Mouse (Mus musculus) lung, postnatal 0 days (tissue): ENCODE measurements around the gene Olfr488. TPM values are rescaled to one million over a fixed set of nuclear protein-coding genes. Genes with fewer than 3 reads are reported as not detected.
"Not testable (repeated sequence)": the region's sequence is repeated elsewhere in the genome, so short reads cannot be mapped to it uniquely, and the experiment has no call there.

Experiments
- ATAC-seq: fragments of 200-750 bp; cut with Nextera tagmentation; 2 replicates; pipeline ENCODE4 v1.8.0; 2017; ENCODE audit warnings: moderate library complexity
- DNase-seq: peaks from one replicate; pipeline ENCODE4 v3.0.0-alpha.2; 2016; ENCODE audit warnings: low spot score
- H3K27ac ChIP-seq: fragments of 300-500 bp; sonication (generic); 2 replicates; pipeline ENCODE4 v1.5.1; 2014; ENCODE audit warnings: antibody characterized with exemption, mild to moderate bottlenecking, low read length, mixed read lengths
- H3K27me3 ChIP-seq: fragments of 300-500 bp; sonication (generic); replicated peaks from 2 replicates; pipeline ENCODE4 v1.6.1; 2014; ENCODE audit warnings: low read length, mixed read lengths; ENCODE audit not compliant: insufficient read depth
- H3K36me3 ChIP-seq: fragments of 300-500 bp; sonication (generic); 2 replicates; pipeline ENCODE4 v1.6.1; 2014; ENCODE audit warnings: low read length, mixed read lengths; ENCODE audit not compliant: insufficient read depth
- H3K4me1 ChIP-seq: fragments of 300-500 bp; sonication (generic); 2 replicates; pipeline ENCODE4 v1.6.1; 2014; ENCODE audit warnings: antibody characterized with exemption, low read depth, low read length, mixed read lengths; ENCODE audit not compliant: insufficient read depth
- H3K4me2 ChIP-seq: fragments of 300-500 bp; sonication (generic); replicated peaks from 2 replicates; pipeline ENCODE4 v1.6.1; 2014; ENCODE audit warnings: low read depth, mild to moderate bottlenecking, low read length, moderate library complexity, mixed read lengths
- H3K4me3 ChIP-seq: fragments of 300-500 bp; sonication (generic); 2 replicates; pipeline ENCODE4 v1.5.1; 2014; ENCODE audit warnings: low read depth, low read length
- H3K9ac ChIP-seq: fragments of 300-500 bp; sonication (generic); replicated peaks from 2 replicates; pipeline ENCODE4 v1.6.1; 2014; ENCODE audit warnings: low read depth, mild to moderate bottlenecking
- H3K9me3 ChIP-seq: fragments of 300-500 bp; sonication (generic); 2 replicates; pipeline ENCODE4 v1.6.1; 2016; ENCODE audit warnings: low read length, mixed read lengths
- CTCF ChIP-seq: IDR thresholded peaks from 2 replicates; pipeline ENCODE4 v1.5.1; 2016; ENCODE audit warnings: antibody characterized with exemption, mild to moderate bottlenecking
- EP300 ChIP-seq: IDR thresholded peaks from 2 replicates; pipeline ENCODE4 v1.6.1; 2016; ENCODE audit warnings: antibody characterized with exemption, mild to moderate bottlenecking, control low read depth
- WGBS: fragments of 180-500 bp; shearing (Covaris S2); extraction: QIAGEN DNeasy Blood & Tissue Kit; methylation state at CpG from one replicate; pipeline ENCODE4 v1.1.7; 2014; 5-methylcytosine and 5-hydroxymethylcytosine counted together
- polyA plus RNA-seq: library from polyadenylated mRNA; unstranded; fragments of >200 nt; fragmentation: Nextera tagmentation; extraction: Ambion mirVana; gene quantifications from 2 replicates; pipeline ENCODE4 v1.2.1, GENCODE M21; 2015

Gene Olfr488
- not detected in 2 replicates for polyA plus RNA-seq

DNA sequence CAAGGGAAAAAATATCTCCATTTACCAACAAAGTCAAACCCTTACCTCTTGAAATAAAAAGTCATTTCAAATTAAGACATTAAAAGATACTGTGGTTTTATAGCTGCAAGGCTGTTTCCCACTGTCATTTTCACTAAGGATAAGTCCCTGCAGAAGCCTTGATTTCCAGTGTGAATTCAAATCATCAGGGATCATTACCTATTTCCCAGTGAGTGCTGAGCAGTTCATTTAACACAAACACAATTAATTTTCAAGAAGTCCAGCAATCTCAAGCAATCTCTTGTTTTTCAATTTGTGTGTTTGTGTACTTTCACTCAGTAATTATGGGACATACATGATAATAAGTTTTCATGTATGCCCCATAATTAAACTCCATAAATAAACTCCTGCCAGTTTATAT is at the start of gene Olfr488:
Gene Olfr488 (minus strand): TSS at position 101 of the 400 bp plus-strand sequence.
- DNase-seq (no peak), ATAC-seq (no peak)
- H3K9me3 ChIP-seq: no peaks in the 10 kb centered on the region
- no peak within 1 kb of the TSS for H3K4me2 ChIP-seq
- no peaks in the 10 kb centered on the region for H3K4me1 ChIP-seq
- H3K4me3 ChIP-seq: no peak within 1 kb of the TSS
- TF ChIP-seq EP300 (no peak), CTCF (no peak)
- H3K36me3 ChIP-seq: no peaks in the 10 kb centered on the region
- H3K27me3 ChIP-seq: no peaks in the 10 kb centered on the region
- no peak within 1 kb of the TSS for H3K27ac ChIP-seq
- no peak within 1 kb of the TSS for H3K9ac ChIP-seq

- Histone ChIP-seq H3K4me1 (no peaks in the 10 kb centered on the region), H3K27ac (no peak within 1 kb of the TSS)
- no peak for ATAC-seq
These were observed 30.7 kb upstream of the Olfr488 start, which contains the start of gene Olfr490 for GRCm38 (mm10) chr7:108288834-108289233. TSS of gene Olfr490 (minus strand) at chr7:108288934.

DNA sequence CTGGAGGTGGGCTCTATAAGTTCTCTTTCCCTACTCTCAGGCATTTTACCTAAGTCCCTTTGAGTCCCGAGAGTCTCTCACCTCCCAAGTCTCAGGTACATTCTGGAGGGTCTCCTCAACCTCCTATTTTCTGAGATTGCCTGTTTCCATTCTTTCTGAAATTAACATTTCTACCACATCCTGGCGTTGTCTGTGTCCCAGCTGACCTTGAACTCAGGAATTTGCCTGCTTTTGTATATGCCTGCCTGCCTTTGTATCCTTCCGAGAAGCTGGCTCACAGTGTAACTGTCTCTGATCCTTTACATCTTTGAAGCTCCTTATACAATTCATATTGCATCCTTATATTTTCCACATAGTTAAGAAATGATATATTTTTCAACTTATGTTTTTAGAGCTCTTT is 24.6 kb downstream of the Olfr488 start:
- DNase-seq (no peak), ATAC-seq (no peak)
- no peak overlapping the region for H3K4me2 ChIP-seq
- H3K36me3 ChIP-seq: no peaks in the 10 kb centered on the region
- no peak overlapping the region for H3K4me3 ChIP-seq
- no peaks in the 10 kb centered on the region for H3K9me3 ChIP-seq
- H3K27ac ChIP-seq: no peak overlapping the region
- H3K9ac ChIP-seq: no peak overlapping the region
- no peaks in the 10 kb centered on the region for H3K27me3 ChIP-seq
- TF ChIP-seq EP300 (no peak), CTCF (no peak)
- WGBS: 52% methylated on average over 3 of the region's 3 CpGs
- no peaks in the 10 kb centered on the region for H3K4me1 ChIP-seq

More at GRCm38 (mm10) chr7:108288834-108289233, 30.7 kb upstream of the Olfr488 start, which contains the start of gene Olfr490:
- no peaks in the 10 kb centered on the region for H3K27me3 ChIP-seq
- no peaks in the 10 kb centered on the region for H3K36me3 ChIP-seq
- H3K4me3 ChIP-seq: no peak within 1 kb of the TSS
- no peak within 1 kb of the TSS for H3K4me2 ChIP-seq
- H3K9ac ChIP-seq: no peak within 1 kb of the TSS
- DNase-seq: no peak
- TF ChIP-seq CTCF: no peak
- no peak for TF ChIP-seq EP300
- H3K9me3 ChIP-seq: no peaks in the 10 kb centered on the region

GRCm38 (mm10) chr7:108214536-108214935 is 43.6 kb downstream of the Olfr488 start, which contains the start of gene Olfr487:
TSS of gene Olfr487 (minus strand) at chr7:108214636.
- H3K27ac ChIP-seq, DNase-seq, H3K4me3 ChIP-seq, H3K9ac ChIP-seq, ATAC-seq, H3K36me3 ChIP-seq, H3K4me1 ChIP-seq, H3K4me2 ChIP-seq, H3K9me3 ChIP-seq, H3K27me3 ChIP-seq: not testable (repeated sequence)

Other genes starting within 250 kb of the Olfr488 start
- not detected in 2 replicates for gene Olfr478, start 224.4 kb downstream of the Olfr488 start, polyA plus RNA-seq
- gene Olfr479, start 207.7 kb downstream of the Olfr488 start, polyA plus RNA-seq: not detected in 2 replicates
- not detected in 2 replicates for gene Olfr480, start 191.0 kb downstream of the Olfr488 start, polyA plus RNA-seq
- gene Olfr481, start 178.5 kb downstream of the Olfr488 start, polyA plus RNA-seq: not detected in 2 replicates
- 0.08 and 0.16 TPM in 2 replicates for gene Olfr482, start 160.8 kb downstream of the Olfr488 start, polyA plus RNA-seq
- gene Olfr483, start 157.5 kb downstream of the Olfr488 start, polyA plus RNA-seq: not detected in 2 replicates
- gene Olfr484, start 130.9 kb downstream of the Olfr488 start, polyA plus RNA-seq: not detected in 2 replicates
- gene Olfr485, start 98.5 kb downstream of the Olfr488 start, polyA plus RNA-seq: not detected in 2 replicates
- not detected in 2 replicates for gene Olfr486, start 85.6 kb downstream of the Olfr488 start, polyA plus RNA-seq
- not detected in 2 replicates for gene Olfr487, start 43.7 kb downstream of the Olfr488 start, polyA plus RNA-seq
- gene Olfr490, start 30.6 kb upstream of the Olfr488 start, polyA plus RNA-seq: not detected in 2 replicates
- gene Olfr491, start 55.1 kb upstream of the Olfr488 start, polyA plus RNA-seq: not detected in 2 replicates
- gene Olfr492, start 65.3 kb upstream of the Olfr488 start, polyA plus RNA-seq: not detected in 2 replicates
- gene Olfr493, start 88.6 kb upstream of the Olfr488 start, polyA plus RNA-seq: not detected in 2 replicates
- gene Olfr494, start 107.0 kb upstream of the Olfr488 start, polyA plus RNA-seq: not detected in 2 replicates
- gene Olfr495, start 134.8 kb upstream of the Olfr488 start, polyA plus RNA-seq: not detected in 2 replicates
- gene Olfr497, start 162.1 kb upstream of the Olfr488 start, polyA plus RNA-seq: not detected in 2 replicates
- gene Olfr498, start 207.0 kb upstream of the Olfr488 start, polyA plus RNA-seq: not detected in 2 replicates